Comparison of ENCODE assay signal across 8 mouse cellular contexts in genomic region chr3:79590863-79591792, GRCm38 (mm10). TPM values are rescaled to one million over a fixed set of nuclear protein-coding genes. Genes with fewer than 3 reads are reported as not detected.
A peak's percentile ranks its signal among the peaks of the same experiment; 100 is the strongest.
DNase-seq lines count a peak whose midpoint lies in the region; ATAC-seq lines count a peak whose summit lies in the region.

Ppid (plus strand) TSS chr3:79591342.

- H3K36me3 ChIP-seq in embryonic facial prominence, embryonic 11.5 days (replicated peaks; ENCODE audit: control insufficient read depth, insufficient read depth, low read depth, low read length), result no peaks in the 10 kb centered on the region
- H3K36me3 ChIP-seq in limb, embryonic 13.5 days, result peaks cover 24% of the 10 kb centered on the region
- peaks cover 13% of the 10 kb centered on the region for H3K36me3 ChIP-seq in midbrain, embryonic 16.5 days (ENCODE audit: control insufficient read depth, insufficient read depth, low read length)

- no peaks in the 10 kb centered on the region for H3K27me3 ChIP-seq in embryonic facial prominence, embryonic 11.5 days (ENCODE audit: control insufficient read depth, insufficient read depth, low read length)
- no peaks in the 10 kb centered on the region for H3K27me3 ChIP-seq in limb, embryonic 13.5 days
- no peaks in the 10 kb centered on the region for H3K27me3 ChIP-seq in midbrain, embryonic 16.5 days (ENCODE audit: control insufficient read depth, insufficient read depth, low read depth, low read length)

- ATAC-seq in embryonic facial prominence, embryonic 11.5 days (replicated peaks; ENCODE audit: insufficient number of reproducible peaks, low FRiP score, low TSS enrichment, low read depth), result peak; percentile 83
- ATAC-seq in limb, embryonic 13.5 days (ENCODE audit: low FRiP score, low read depth), result peak; percentile 89
- ATAC-seq in midbrain, embryonic 16.5 days, result peak; percentile 91

- H3K9me3 ChIP-seq in embryonic facial prominence, embryonic 11.5 days (replicated peaks; ENCODE audit: control insufficient read depth, low read length), result no peaks in the 10 kb centered on the region
- H3K9me3 ChIP-seq in limb, embryonic 13.5 days, result no peaks in the 10 kb centered on the region
- H3K9me3 ChIP-seq in midbrain, embryonic 16.5 days (replicated peaks; ENCODE audit: control insufficient read depth, low read length, poor library complexity, severe bottlenecking), result no peaks in the 10 kb centered on the region

- H3K4me3 ChIP-seq in embryonic facial prominence, embryonic 11.5 days (ENCODE audit: low read depth, low read length), result peak within 1 kb of the TSS; percentile 80
- H3K4me3 ChIP-seq in limb, embryonic 13.5 days, result peak within 1 kb of the TSS; percentile 91
- peak within 1 kb of the TSS; percentile 94 for H3K4me3 ChIP-seq in midbrain, embryonic 16.5 days (ENCODE audit: low read depth, low read length)

- peak within 1 kb of the TSS; percentile 81 for H3K27ac ChIP-seq in embryonic facial prominence, embryonic 11.5 days (replicated peaks; ENCODE audit: low read depth, low read length)
- peak within 1 kb of the TSS; percentile 89 for H3K27ac ChIP-seq in limb, embryonic 13.5 days
- peak within 1 kb of the TSS; percentile 84 for H3K27ac ChIP-seq in midbrain, embryonic 16.5 days (ENCODE audit: low read length)

- H3K9ac ChIP-seq in embryonic facial prominence, embryonic 11.5 days (replicated peaks; ENCODE audit: low read length), result peak within 1 kb of the TSS; percentile 89
- H3K9ac ChIP-seq in limb, embryonic 13.5 days, result peak within 1 kb of the TSS; percentile 95
- H3K9ac ChIP-seq in midbrain, embryonic 16.5 days (ENCODE audit: low read depth, low read length), result peak within 1 kb of the TSS; percentile 86

- 3% methylated on average over 63 of the region's 63 CpGs for WGBS in embryonic facial prominence, embryonic 11.5 days
- 2% methylated on average over 63 of the region's 63 CpGs for WGBS in limb, embryonic 13.5 days
- 4% methylated on average over 63 of the region's 63 CpGs for WGBS in midbrain, embryonic 16.5 days

- no peaks in the 10 kb centered on the region for H3K4me1 ChIP-seq in embryonic facial prominence, embryonic 11.5 days (ENCODE audit: control insufficient read depth, insufficient read depth, low read length)
- peaks cover 14% of the 10 kb centered on the region for H3K4me1 ChIP-seq in limb, embryonic 13.5 days
- H3K4me1 ChIP-seq in midbrain, embryonic 16.5 days (ENCODE audit: control insufficient read depth, insufficient read depth, low read length), result peaks cover 17% of the 10 kb centered on the region

- peak; percentile 78 for DNase-seq in layer of hippocampus, adult 11-12 months (ENCODE audit: low spot score)
- DNase-seq in layer of hippocampus, adult 9-10 months (ENCODE audit: low spot score), result no peak
- peak; percentile 90 for DNase-seq in embryonic facial prominence, embryonic 11.5 days (ENCODE audit: low spot score)
- peak; percentile 98 for DNase-seq in heart, adult 11 months
- DNase-seq in kidney, adult 18-20 months, result peak; percentile 78
- DNase-seq in spleen, postnatal 14 days (ENCODE audit: low spot score in 2 of 2), result peak; percentile 58 to 71

- H3K4me2 ChIP-seq in embryonic facial prominence, embryonic 11.5 days (ENCODE audit: low read depth, low read length), result peak within 1 kb of the TSS; percentile 59
- H3K4me2 ChIP-seq in limb, embryonic 13.5 days (replicated peaks), result peak within 1 kb of the TSS; percentile 82
- H3K4me2 ChIP-seq in midbrain, embryonic 16.5 days (ENCODE audit: low read length), result peak within 1 kb of the TSS; percentile 84

RNA-seq across cellular contexts. Expression of gene Ppid, which starts in this region (rescaled TPM):
- polyA plus RNA-seq in embryonic facial prominence, embryonic 11.5 days (2014; fragmentation: Nextera tagmentation; extraction: Ambion mirVana), result 246 and 268 TPM in 2 replicates
- 187 and 192 TPM in 2 replicates for polyA plus RNA-seq in limb, embryonic 13.5 days (2015; fragmentation: Nextera tagmentation; extraction: Ambion mirVana)
- polyA plus RNA-seq in midbrain, embryonic 16.5 days (2015; fragmentation: Nextera tagmentation; extraction: Ambion mirVana), result 148 and 157 TPM in 2 replicates
